12 mouse cellular contexts compared by ENCODE assay signal in the genomic region with DNA sequence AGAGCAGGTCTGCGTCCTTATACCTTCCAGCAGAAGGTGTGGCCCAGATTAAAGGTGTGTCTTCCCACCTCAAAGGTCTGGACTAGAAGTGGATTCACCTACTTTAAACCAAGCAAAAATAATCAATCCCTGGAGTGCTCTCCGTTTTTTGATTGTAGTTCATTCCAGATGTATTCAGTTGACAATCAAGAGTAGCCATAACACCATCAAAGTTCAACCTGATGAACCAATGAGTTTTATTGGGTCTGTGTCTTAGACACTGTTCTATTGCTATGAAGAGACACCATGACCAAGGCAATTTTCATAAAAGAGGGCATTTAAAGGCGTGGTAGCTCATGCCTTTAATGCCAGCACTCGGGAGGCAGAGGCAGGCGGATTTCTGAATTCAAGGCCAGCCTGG. TPM values are rescaled to one million over a fixed set of nuclear protein-coding genes. Genes with fewer than 3 reads are reported as not detected.
DNase-seq lines count a peak whose midpoint lies in the region; ATAC-seq and TF ChIP-seq lines count a peak whose summit lies in the region.
"Had no signal": no experiment of that assay in that cellular context is flagged by ENCODE, and none has a peak within 500 bp of the region (broad histone marks: within the 10 kb centered on the region; RNA-seq: fewer than 3 reads in every experiment).

A gene (minus strand): TSS at position 101 of the 400 bp plus-strand sequence.

- WGBS in heart, embryonic 16.5 days: 86% methylated on average over 5 of the region's 5 CpGs
- WGBS in small intestine, adult 2 months: 79% methylated on average over 5 of the region's 5 CpGs
- WGBS in hindbrain, embryonic 13.5 days: 96% methylated on average over 5 of the region's 5 CpGs
- 87% methylated on average over 5 of the region's 5 CpGs for WGBS in intestine, postnatal 0 days

- no peak within 1 kb of the TSS for H3K27ac ChIP-seq in heart, embryonic 16.5 days (ENCODE audit: low read length)
- H3K27ac ChIP-seq in small intestine, adult 2 months (ENCODE audit: insufficient read depth, low read depth, low read length): no peak within 1 kb of the TSS
- H3K27ac ChIP-seq in hindbrain, embryonic 13.5 days: no peak within 1 kb of the TSS
- no peak within 1 kb of the TSS for H3K27ac ChIP-seq in intestine, postnatal 0 days (ENCODE audit: low read depth, low read length)
- H3K27ac ChIP-seq: hindbrain, embryonic 12.5 days; limb, embryonic 15.5 days had no signal

- no peak within 1 kb of the TSS for H3K9ac ChIP-seq in heart, embryonic 16.5 days (ENCODE audit: low read length)
- H3K9ac ChIP-seq in hindbrain, embryonic 13.5 days: no peak within 1 kb of the TSS
- no peak within 1 kb of the TSS for H3K9ac ChIP-seq in intestine, postnatal 0 days (ENCODE audit: low read depth, low read length)
- H3K9ac ChIP-seq: hindbrain, embryonic 12.5 days; limb, embryonic 15.5 days had no signal

- peaks cover 20% of the 10 kb centered on the region for H3K4me1 ChIP-seq in megakaryocyte, embryonic 14.5 days
- H3K4me1 ChIP-seq in heart, embryonic 16.5 days (ENCODE audit: control insufficient read depth, insufficient read depth, low read length): no peaks in the 10 kb centered on the region
- H3K4me1 ChIP-seq in small intestine, adult 2 months (ENCODE audit: control insufficient read depth, insufficient read depth, insufficient read length, low read length): peaks cover 4% of the 10 kb centered on the region
- peaks cover 6% of the 10 kb centered on the region; the same call in 1 of the 2 replicates for H3K4me1 ChIP-seq in hindbrain, embryonic 13.5 days (replicated peaks)
- H3K4me1 ChIP-seq in intestine, postnatal 0 days (replicated peaks; ENCODE audit: control insufficient read depth, insufficient read depth, low read length): no peaks in the 10 kb centered on the region
- H3K4me1 ChIP-seq: hindbrain, embryonic 12.5 days; limb, embryonic 15.5 days had no signal

- peaks cover 10% of the 10 kb centered on the region for H3K9me3 ChIP-seq in megakaryocyte, embryonic 14.5 days
- H3K9me3 ChIP-seq in heart, embryonic 16.5 days (replicated peaks; ENCODE audit: control insufficient read depth, low read length): no peaks in the 10 kb centered on the region
- no peaks in the 10 kb centered on the region for H3K9me3 ChIP-seq in hindbrain, embryonic 13.5 days
- no peaks in the 10 kb centered on the region for H3K9me3 ChIP-seq in intestine, postnatal 0 days (ENCODE audit: control insufficient read depth)
- H3K9me3 ChIP-seq: hindbrain, embryonic 12.5 days; limb, embryonic 15.5 days had no signal

- H3K4me2 ChIP-seq in heart, embryonic 16.5 days (ENCODE audit: low read depth, low read length): no peak within 1 kb of the TSS
- H3K4me2 ChIP-seq in hindbrain, embryonic 13.5 days: no peak within 1 kb of the TSS
- no peak within 1 kb of the TSS for H3K4me2 ChIP-seq in intestine, postnatal 0 days (replicated peaks; ENCODE audit: low read depth)
- H3K4me2 ChIP-seq: hindbrain, embryonic 12.5 days; limb, embryonic 15.5 days had no signal

- no peaks in the 10 kb centered on the region for H3K36me3 ChIP-seq in megakaryocyte, embryonic 14.5 days (replicated peaks; ENCODE audit: low read length)
- no peaks in the 10 kb centered on the region for H3K36me3 ChIP-seq in heart, embryonic 16.5 days (ENCODE audit: control insufficient read depth, insufficient read depth)
- H3K36me3 ChIP-seq in small intestine, adult 2 months (ENCODE audit: control insufficient read depth, insufficient read depth, low read length): no peaks in the 10 kb centered on the region
- no peaks in the 10 kb centered on the region for H3K36me3 ChIP-seq in hindbrain, embryonic 13.5 days
- no peaks in the 10 kb centered on the region for H3K36me3 ChIP-seq in intestine, postnatal 0 days (ENCODE audit: control insufficient read depth, insufficient read depth)
- H3K36me3 ChIP-seq: hindbrain, embryonic 12.5 days; limb, embryonic 15.5 days had no signal

- TF ChIP-seq POLR2A in small intestine, adult 2 months (IDR thresholded peaks at IDR 0.05; ENCODE audit: low read depth, low read length): no peak

- no peak for ATAC-seq in megakaryocyte, adult 5-6 weeks (ENCODE audit: poor library complexity, severe bottlenecking)
- ATAC-seq in erythroid progenitor cell, adult 5-6 weeks (replicated peaks; ENCODE audit: low FRiP score, poor library complexity, severe bottlenecking): no peak
- no peak for ATAC-seq in heart, embryonic 16.5 days (replicated peaks; ENCODE audit: extremely low read depth, insufficient read depth, low FRiP score)
- no peak for ATAC-seq in hindbrain, embryonic 13.5 days (ENCODE audit: low FRiP score)
- no peak for ATAC-seq in intestine, postnatal 0 days

- no peak within 1 kb of the TSS for H3K4me3 ChIP-seq in megakaryocyte, embryonic 14.5 days (replicated peaks)
- no peak within 1 kb of the TSS for H3K4me3 ChIP-seq in heart, embryonic 16.5 days (ENCODE audit: low read length)
- no peak within 1 kb of the TSS for H3K4me3 ChIP-seq in small intestine, adult 2 months (ENCODE audit: low read depth, low read length)
- H3K4me3 ChIP-seq in hindbrain, embryonic 13.5 days: no peak within 1 kb of the TSS
- H3K4me3 ChIP-seq in intestine, postnatal 0 days (ENCODE audit: low read depth, low read length): no peak within 1 kb of the TSS
- H3K4me3 ChIP-seq: hindbrain, embryonic 12.5 days; limb, embryonic 15.5 days had no signal

- no peak for TF ChIP-seq CTCF in small intestine, adult 2 months (IDR thresholded peaks at IDR 0.05; ENCODE audit: extremely low read depth, insufficient read length, insufficient replicate concordance, low read depth, low read length)
- TF ChIP-seq CTCF in intestine, postnatal 0 days (IDR thresholded peaks at IDR 0.05; ENCODE audit: low read depth): no peak

- no peak for DNase-seq in embryo, embryonic 9.5 days (ENCODE audit: extremely low spot score)
- DNase-seq: kidney, postnatal 4 days had no signal

- peaks cover 4% of the 10 kb centered on the region for H3K27me3 ChIP-seq in megakaryocyte, embryonic 14.5 days (replicated peaks)
- no peaks in the 10 kb centered on the region for H3K27me3 ChIP-seq in heart, embryonic 16.5 days (ENCODE audit: control insufficient read depth, insufficient read depth, low read length)
- no peaks in the 10 kb centered on the region for H3K27me3 ChIP-seq in small intestine, adult 2 months (ENCODE audit: control insufficient read depth, insufficient read depth, low read length)
- H3K27me3 ChIP-seq in hindbrain, embryonic 13.5 days: no peaks in the 10 kb centered on the region
- no peaks in the 10 kb centered on the region for H3K27me3 ChIP-seq in intestine, postnatal 0 days (replicated peaks; ENCODE audit: control insufficient read depth, insufficient read depth, low read length)
- H3K27me3 ChIP-seq: CH12.LX; hindbrain, embryonic 12.5 days; limb, embryonic 15.5 days had no signal

RNA-seq across cellular contexts. Expression of the gene that starts here (rescaled TPM):
- 12.6 and 13.9 TPM in 2 replicates for polyA plus RNA-seq in megakaryocyte, embryonic 14.5 days (2012; ENCODE audit: insufficient read depth, low replicate concordance)
- total RNA-seq in megakaryocyte, adult 5-6 weeks (2015): 16.8 and 17.5 TPM in 2 replicates
- total RNA-seq in megakaryocyte, adult 5-6 weeks (2017): 4.8 and 6.9 TPM in 2 replicates
- 37.3 and 42.2 TPM in 2 replicates for total RNA-seq in erythroid progenitor cell, adult 5-6 weeks (2015; ENCODE audit: low replicate concordance)
- 23.2 and 37.0 TPM in 2 replicates for total RNA-seq in erythroid progenitor cell, adult 5-6 weeks (2017; ENCODE audit: low replicate concordance)
- 18.5 and 19.9 TPM in 2 replicates for polyA plus RNA-seq in heart, embryonic 16.5 days (2015; fragmentation: Nextera tagmentation; extraction: Ambion mirVana)
- polyA plus RNA-seq in small intestine, adult 2 months (2012; rRNA removed): 11.2 and 12.9 TPM in 2 replicates
- polyA plus RNA-seq in hindbrain, embryonic 13.5 days (2015; fragmentation: Nextera tagmentation; extraction: Ambion mirVana): 1.9 and 2.2 TPM in 2 replicates
- 1.0 and 1.1 TPM in 2 replicates for polyA plus RNA-seq in intestine, postnatal 0 days (2015; fragmentation: Nextera tagmentation; extraction: Ambion mirVana)
